Mouse (Mus musculus) myocyte (in vitro differentiated cells): Measurements from ENCODE around the gene Fnip1.
"Not testable (repeated sequence)": the region's sequence is repeated elsewhere in the genome, so short reads cannot be mapped to it uniquely, and the experiment has no call there.

Source experiments
- MAX ChIP-seq: IDR thresholded peaks from one replicate; pipeline ENCODE4 v1.6.1; 2011; ENCODE audit warnings: low read depth, mild to moderate bottlenecking, control low read depth
- POLR2A ChIP-seq: IDR thresholded peaks from one replicate; pipeline ENCODE4 v1.6.1; 2011; ENCODE audit warnings: low read depth, mild to moderate bottlenecking, control low read depth, moderate library complexity; ENCODE audit not compliant: insufficient read length

DNA sequence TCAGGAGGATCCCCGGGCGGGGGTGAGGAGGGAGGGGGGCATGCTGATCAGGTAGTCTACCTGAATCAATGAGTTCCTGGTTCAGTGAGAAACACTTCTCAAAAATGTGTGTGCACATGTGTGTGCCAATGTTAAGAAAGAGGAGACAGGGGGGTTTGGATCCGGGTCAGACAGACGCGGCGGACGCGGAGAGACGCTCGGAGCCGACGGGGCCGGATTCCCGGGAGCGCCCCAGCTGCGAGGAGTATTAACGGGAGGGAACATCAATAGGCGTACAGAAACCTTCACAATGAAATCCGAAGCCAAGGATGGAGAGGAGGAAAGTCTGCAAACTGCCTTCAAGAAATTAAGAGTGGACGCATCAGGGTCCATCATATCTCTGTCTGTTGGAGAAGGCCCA, 37.2 kb upstream of the Fnip1 start:
- TF ChIP-seq POLR2A, MAX: not testable (repeated sequence)
